Mouse (Mus musculus) ES-E14 (cell line): Measurements from ENCODE around the gene Kremen1.

Experiments used
- HCFC1 ChIP-seq: IDR thresholded peaks from 2 replicates; pipeline ENCODE4 v1.6.1; 2012; ENCODE audit warnings: low read length, inconsistent platforms, borderline replicate concordance; ENCODE audit not compliant: insufficient read depth
- MAFK ChIP-seq: IDR thresholded peaks from 2 replicates; pipeline ENCODE4 v1.6.1; 2014; ENCODE audit warnings: mild to moderate bottlenecking, low read depth, low read length, inconsistent platforms; ENCODE audit not compliant: insufficient read depth
- ZC3H11A ChIP-seq: IDR thresholded peaks from 2 replicates; pipeline ENCODE4 v1.6.1; 2012; ENCODE audit warnings: low read depth, mild to moderate bottlenecking, inconsistent platforms, low read length, borderline replicate concordance
- ZNF384 ChIP-seq: IDR thresholded peaks from 2 replicates; pipeline ENCODE4 v1.6.1; 2012; ENCODE audit warnings: low read depth, low read length, inconsistent platforms

- TF ChIP-seq HCFC1 (no peak), MAFK (no peak), ZNF384 (no peak), ZC3H11A (no peak)
Measured at GRCm38 (mm10) chr11:5294805-5295204, 33.4 kb upstream of the Kremen1 start.
